Mouse (Mus musculus) intestine, postnatal 0 days (tissue): ENCODE data around the gene Nol8. TPM values are rescaled to one million over a fixed set of nuclear protein-coding genes. Genes with fewer than 3 reads are reported as not detected.
A peak's percentile ranks its signal among the peaks of the same experiment; 100 is the strongest.

Source experiments
- ATAC-seq: fragments of 200-750 bp; cut with Nextera tagmentation; 2 replicates; pipeline ENCODE4 v1.8.0; 2017; ENCODE audit warnings: mild to moderate bottlenecking, moderate TSS enrichment, moderate library complexity
- H3K27ac ChIP-seq: fragments of 300-500 bp; sonication (generic); 2 replicates; pipeline ENCODE4 v1.5.1; 2014; ENCODE audit warnings: mild to moderate bottlenecking, low read depth, low read length, moderate library complexity
- H3K27me3 ChIP-seq: fragments of 300-500 bp; sonication (generic); replicated peaks from 2 replicates; pipeline ENCODE4 v1.6.1; 2014; ENCODE audit warnings: low read length, mixed read lengths; ENCODE audit not compliant: control insufficient read depth, insufficient read depth
- H3K36me3 ChIP-seq: fragments of 300-500 bp; sonication (generic); 2 replicates; pipeline ENCODE4 v1.6.1; 2014; ENCODE audit warnings: mild to moderate bottlenecking, moderate library complexity; ENCODE audit not compliant: control insufficient read depth, insufficient read depth
- H3K4me1 ChIP-seq: fragments of 300-500 bp; sonication (generic); replicated peaks from 2 replicates; pipeline ENCODE4 v1.6.1; 2014; ENCODE audit warnings: antibody characterized with exemption, low read length, mixed read lengths; ENCODE audit not compliant: control insufficient read depth, insufficient read depth
- H3K4me2 ChIP-seq: fragments of 300-500 bp; sonication (generic); replicated peaks from 2 replicates; pipeline ENCODE4 v1.6.1; 2014; ENCODE audit warnings: low read depth, mild to moderate bottlenecking, moderate library complexity
- H3K4me3 ChIP-seq: fragments of 300-500 bp; sonication (generic); 2 replicates; pipeline ENCODE4 v1.5.1; 2014; ENCODE audit warnings: low read depth, low read length
- H3K9ac ChIP-seq: fragments of 300-500 bp; sonication (generic); 2 replicates; pipeline ENCODE4 v1.6.1; 2014; ENCODE audit warnings: mild to moderate bottlenecking, low read depth, low read length
- H3K9me3 ChIP-seq: fragments of 300-500 bp; sonication (generic); 2 replicates; pipeline ENCODE4 v1.6.1; 2016; ENCODE audit warnings: mixed run types; ENCODE audit not compliant: control insufficient read depth
- CTCF ChIP-seq: sonication (generic); IDR thresholded peaks from 2 replicates; pipeline ENCODE4 v1.5.1; 2016; ENCODE audit warnings: low read depth, mild to moderate bottlenecking, control low read depth, antibody characterized with exemption, moderate library complexity
- WGBS: fragments of 180-500 bp; shearing (Covaris S2); extraction: QIAGEN DNeasy Blood & Tissue Kit; methylation state at CpG from one replicate; pipeline ENCODE4 v1.1.7; 2014; 5-methylcytosine and 5-hydroxymethylcytosine counted together
- polyA plus RNA-seq: library from polyadenylated mRNA; unstranded; fragments of >200 nt; fragmentation: Nextera tagmentation; extraction: Ambion mirVana; gene quantifications from 2 replicates; pipeline ENCODE4 v1.2.1, GENCODE M21; 2015

Gene Nol8
- polyA plus RNA-seq, 1 experiment from 2014 or later, result 9.7 TPM

DNA sequence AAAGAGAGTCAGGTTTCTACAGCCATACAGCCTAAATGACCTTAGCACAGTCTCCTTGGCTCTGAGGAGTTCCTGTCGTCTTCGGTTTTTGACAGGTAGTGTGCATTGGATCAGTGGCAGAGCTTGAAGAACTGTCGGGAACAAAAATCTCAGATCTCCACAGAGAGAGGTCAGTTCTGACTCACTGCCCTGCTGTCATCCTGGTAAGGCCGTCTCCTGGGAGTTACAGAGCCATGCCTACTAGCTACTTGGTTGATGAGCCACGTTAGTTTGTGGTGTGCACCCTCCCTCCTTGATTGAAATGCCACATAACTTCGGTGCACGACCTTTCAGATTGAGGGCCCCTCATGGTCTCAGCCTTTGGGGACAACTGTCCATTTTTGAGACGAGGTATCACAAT lies 55.4 kb downstream of the Nol8 start:
- H3K4me1 ChIP-seq, result no peaks in the 10 kb centered on the region
- H3K4me3 ChIP-seq, result no peak overlapping the region
- no peak overlapping the region; the same call in 1 of the 2 replicates for H3K27ac ChIP-seq
- 92% methylated on average over 8 of the region's 8 CpGs for WGBS
- no peak overlapping the region for H3K4me2 ChIP-seq
- H3K9ac ChIP-seq, result no peak overlapping the region
- H3K9me3 ChIP-seq, result no peaks in the 10 kb centered on the region
- H3K27me3 ChIP-seq, result no peaks in the 10 kb centered on the region
- no peak for ATAC-seq
- H3K36me3 ChIP-seq, result peaks cover 65% of the 10 kb centered on the region
- no peak for TF ChIP-seq CTCF

DNA sequence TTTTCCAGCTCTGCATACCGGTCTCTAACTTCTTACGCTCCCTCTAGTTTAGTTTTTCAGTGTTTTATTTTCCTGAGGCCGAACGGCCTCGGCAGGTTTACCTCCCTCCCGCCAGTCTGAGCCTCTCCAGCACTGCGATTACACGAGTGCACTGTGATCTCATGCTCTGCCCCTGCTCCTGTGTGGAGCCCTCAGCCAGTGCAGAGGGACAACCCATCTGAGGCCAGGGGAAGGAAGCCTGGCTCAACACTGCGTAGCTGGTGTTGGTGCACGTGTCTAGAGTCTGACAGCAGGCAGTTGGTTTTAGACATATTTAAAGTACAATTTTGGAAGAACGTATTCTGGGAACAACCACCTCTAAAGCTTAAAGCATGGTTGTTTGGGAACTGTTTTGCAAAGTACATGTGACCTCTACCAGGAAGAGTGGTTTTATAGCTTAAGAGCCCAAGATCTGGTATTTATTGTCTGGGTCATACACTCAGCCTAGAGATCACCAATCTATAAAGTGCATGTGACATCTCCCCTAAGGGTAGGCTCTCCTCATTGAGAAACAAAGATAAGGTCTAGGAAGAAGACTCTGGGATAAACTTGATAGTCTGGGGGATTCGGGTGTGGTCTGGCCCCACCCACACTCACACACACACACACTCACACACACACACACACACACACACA lies 59.3 kb downstream of the Nol8 start:
- 70% methylated on average over 12 of the region's 12 CpGs for WGBS
- no peaks in the 10 kb centered on the region for H3K4me1 ChIP-seq
- no peaks in the 10 kb centered on the region for H3K9me3 ChIP-seq
- TF ChIP-seq CTCF, result no peak
- no peaks in the 10 kb centered on the region for H3K27me3 ChIP-seq
- no peak overlapping the region for H3K4me3 ChIP-seq
- peak overlapping the region; percentile 66; the same call in 1 of the 2 replicates for H3K27ac ChIP-seq
- peaks cover 70% of the 10 kb centered on the region for H3K36me3 ChIP-seq
- no peak overlapping the region for H3K9ac ChIP-seq
- ATAC-seq, result peak; percentile 85
- H3K4me2 ChIP-seq, result no peak overlapping the region

DNA sequence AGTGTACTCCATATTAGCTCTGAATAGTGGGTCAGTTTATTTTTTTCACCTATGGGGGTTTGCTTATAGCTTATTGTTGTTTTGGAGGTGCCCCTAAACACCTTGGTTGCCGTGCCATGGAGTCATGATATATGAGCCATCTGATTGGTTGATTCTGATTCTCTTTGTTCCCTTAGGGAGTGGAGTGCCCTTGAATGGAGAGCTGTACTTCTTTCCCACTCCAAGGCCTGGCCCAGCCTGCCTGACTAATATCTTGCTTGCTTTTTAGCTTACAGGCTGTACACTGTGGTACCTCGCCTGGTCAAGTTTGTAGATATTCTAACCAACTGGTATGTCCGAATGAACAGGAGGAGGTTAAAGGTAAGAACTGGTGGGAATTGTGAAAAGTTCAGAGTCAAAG lies 66.4 kb downstream of the Nol8 start:
- H3K4me1 ChIP-seq, result no peaks in the 10 kb centered on the region
- 90% methylated on average over 3 of the region's 3 CpGs for WGBS
- no peaks in the 10 kb centered on the region for H3K27me3 ChIP-seq
- no peak for TF ChIP-seq CTCF
- H3K36me3 ChIP-seq, result peaks cover 90% of the 10 kb centered on the region
- no peak overlapping the region for H3K4me3 ChIP-seq
- no peak overlapping the region for H3K9ac ChIP-seq
- H3K27ac ChIP-seq, result no peak overlapping the region
- ATAC-seq, result no peak
- H3K9me3 ChIP-seq, result no peaks in the 10 kb centered on the region
- no peak overlapping the region for H3K4me2 ChIP-seq

Other genes with a start within 250 kb of the Nol8 start
- 10.4 and 11.5 TPM in 2 replicates for gene Ippk, start 231.8 kb upstream of the Nol8 start, polyA plus RNA-seq
- 0.55 and 0.57 TPM in 2 replicates for gene Tes3-ps, start 159.8 kb upstream of the Nol8 start, polyA plus RNA-seq
- gene Ecm2, start 148.3 kb upstream of the Nol8 start, polyA plus RNA-seq, result 1.1 and 1.7 TPM in 2 replicates
- gene Aspn, start 108.6 kb upstream of the Nol8 start, polyA plus RNA-seq, result 45.9 and 46.8 TPM in 2 replicates
- 0.22 and 0.33 TPM in 2 replicates for gene Omd, start 70.6 kb upstream of the Nol8 start, polyA plus RNA-seq
- 68.3 and 70.6 TPM in 2 replicates for gene Ogn, start 45.0 kb upstream of the Nol8 start, polyA plus RNA-seq
- gene Cenpp, start 293 bp upstream of the Nol8 start, polyA plus RNA-seq, result 10.4 and 12.1 TPM in 2 replicates
- gene Iars, start 29.0 kb downstream of the Nol8 start, polyA plus RNA-seq, result 13.7 and 16.1 TPM in 2 replicates
- not detected in 2 replicates for gene Gm30302, start 145.9 kb downstream of the Nol8 start, polyA plus RNA-seq